Mouse (Mus musculus): ENCODE data around the gene Cav1. TPM values are rescaled to one million over a fixed set of nuclear protein-coding genes. Genes with fewer than 3 reads are reported as not detected.

Gene Cav1
- total RNA-seq (2021) = 100 to 1,000 TPM; 102 to 138 TPM
- long read RNA-seq, experiment 1, transcript Cav1-201 (3 exons, 2,522 nt) = major isoform, 48 of 95 reads
- long read RNA-seq, experiment 1, transcript Cav1-202 (2 exons, 2,746 nt) = minor isoform, 32 of 95 reads
- long read RNA-seq, experiment 1, partial matches to known transcripts = 4 of 95 reads
- long read RNA-seq, experiment 1, other reads (novel, unspliced or antisense) = 5 of 95 reads
- long read RNA-seq, experiment 2, transcript Cav1-202 (2 exons, 2,746 nt) = minor isoform, 18 of 48 reads
- long read RNA-seq, experiment 2, transcript Cav1-201 (3 exons, 2,522 nt) = major isoform, 22 of 48 reads
- long read RNA-seq, experiment 2, partial matches to known transcripts = 1 of 48 reads
- long read RNA-seq, experiment 2, other reads (novel, unspliced or antisense) = 5 of 48 reads

GRCm38 (mm10) chr6:17305954-17306601 is at the start of gene Cav1:
Gene Cav1 (plus strand): TSS chr6:17306335.
- peak; percentile 73 for DNase-seq (ENCODE audit: low spot score)

DNA sequence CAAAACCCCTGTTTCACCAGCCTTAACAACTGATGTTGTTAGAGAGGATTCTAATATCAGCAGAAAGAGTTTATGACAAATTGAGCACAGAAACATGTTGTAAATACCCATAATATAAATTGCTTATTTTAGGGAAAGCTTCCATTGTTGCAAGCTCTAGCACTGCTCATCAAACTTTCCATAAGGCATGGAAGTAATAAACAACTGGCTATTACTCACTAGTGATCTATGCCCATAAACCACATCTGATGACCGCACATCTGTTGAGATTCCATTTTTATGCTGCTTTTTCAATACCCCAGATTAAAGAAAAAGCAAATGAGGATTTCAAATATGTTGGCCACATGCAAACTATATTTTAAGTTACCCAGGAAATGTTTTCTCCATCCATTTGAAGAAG is 48.0 kb upstream of the Cav1 start:
- DNase-seq (ENCODE audit: low spot score) = no peak

GRCm38 (mm10) chr6:17258911-17259310 is 47.2 kb upstream of the Cav1 start:
- DNase-seq (ENCODE audit: low spot score) = no peak

DNA sequence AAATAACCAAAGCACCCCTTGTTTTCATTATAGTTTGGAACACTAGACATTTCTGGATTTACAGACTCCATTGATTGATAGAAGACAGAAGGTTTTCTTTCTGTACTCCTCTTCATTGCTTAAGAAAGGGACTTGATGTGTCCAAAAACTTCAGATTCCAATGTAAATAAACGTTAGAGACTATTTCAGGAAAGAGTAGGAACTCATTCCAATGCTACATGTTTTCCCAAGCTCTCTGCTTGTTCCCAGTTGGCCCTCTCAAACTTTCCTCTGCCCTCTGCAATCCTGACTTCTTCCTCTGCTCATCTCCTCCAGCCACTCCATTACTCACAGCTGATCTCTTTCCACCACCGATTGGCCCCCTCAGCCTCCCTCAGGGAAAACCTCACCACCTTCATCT is 43.3 kb upstream of the Cav1 start:
- DNase-seq (ENCODE audit: low spot score) = no peak

- no peak for DNase-seq (ENCODE audit: low spot score)
Measured at GRCm38 (mm10) chr6:17265043-17265442, 41.1 kb upstream of the Cav1 start.

GRCm38 (mm10) chr6:17266466-17266865 is 39.7 kb upstream of the Cav1 start:
- no peak for DNase-seq (ENCODE audit: low spot score)

DNA sequence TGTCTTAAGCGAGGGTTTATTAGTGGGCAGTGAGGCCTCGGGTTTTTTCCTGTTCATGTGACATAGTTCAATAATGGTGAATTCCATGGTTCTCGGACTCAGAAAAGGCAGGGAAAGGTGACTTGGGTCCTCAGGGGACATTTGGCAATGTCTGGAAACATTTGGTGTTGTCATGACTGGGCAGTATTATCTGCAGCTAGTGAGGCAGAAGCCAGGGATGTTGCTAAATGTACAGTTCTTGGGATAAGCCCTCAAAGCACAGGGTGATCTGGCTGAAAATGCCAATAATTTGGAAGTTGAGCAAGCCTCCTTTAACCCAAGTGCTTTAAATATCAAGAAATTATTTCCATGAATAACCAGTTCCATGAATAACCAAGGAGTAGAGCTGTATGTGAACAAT is 27.8 kb upstream of the Cav1 start:
- DNase-seq (ENCODE audit: low spot score) = no peak

GRCm38 (mm10) chr6:17280939-17281756 is 25.0 kb upstream of the Cav1 start, which contains the start of gene Cav2:
Gene Cav2 (plus strand): TSS chr6:17281185.
- peak; percentile 82 for DNase-seq (ENCODE audit: low spot score)

GRCm38 (mm10) chr6:17281757-17282092 is 24.4 kb upstream of the Cav1 start:
- no peak for DNase-seq (ENCODE audit: low spot score)

- peak; percentile 18 for DNase-seq (ENCODE audit: low spot score)
Measured at GRCm38 (mm10) chr6:17282159-17282558, 24.0 kb upstream of the Cav1 start.

DNA sequence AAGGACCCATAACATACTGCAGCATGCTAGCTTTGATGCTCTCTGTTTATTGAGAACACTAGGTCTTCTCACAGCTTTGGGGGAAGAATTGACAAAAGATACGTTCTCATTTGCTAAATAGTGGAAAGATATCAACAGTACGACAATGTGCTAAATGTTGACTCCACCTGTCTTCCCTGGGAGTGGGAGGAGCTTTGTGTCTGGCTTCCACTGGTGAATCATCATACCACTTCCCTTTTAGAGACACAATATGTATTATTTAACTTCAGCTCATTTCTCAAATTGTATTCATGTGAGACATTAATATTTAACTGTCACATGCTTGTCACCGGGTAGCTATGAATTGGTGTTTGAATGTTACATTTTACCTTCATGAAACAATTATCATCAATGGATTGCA is 22.3 kb upstream of the Cav1 start:
- no peak for DNase-seq (ENCODE audit: low spot score)

DNA sequence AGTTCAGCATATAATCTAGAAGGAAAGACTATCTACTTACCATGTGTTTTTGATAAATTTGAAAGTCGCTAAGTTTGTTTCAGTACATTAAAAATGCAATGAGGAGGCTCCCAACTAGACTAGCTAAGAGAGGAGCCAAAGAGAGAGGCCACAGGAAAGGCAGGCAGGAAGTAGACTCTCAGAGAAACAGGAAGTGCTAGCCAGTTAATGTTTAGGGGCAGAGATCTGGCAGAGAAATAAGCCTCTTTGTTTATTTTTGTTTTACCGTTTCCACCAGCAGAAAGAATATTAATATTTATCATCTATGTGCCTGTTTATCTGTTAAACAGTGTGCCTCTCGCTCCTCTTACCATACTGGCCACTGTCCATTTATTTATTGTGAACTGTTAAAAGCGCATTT is 19.8 kb upstream of the Cav1 start:
- no peak for DNase-seq (ENCODE audit: low spot score)

- no peak for DNase-seq (ENCODE audit: low spot score)
Measured at GRCm38 (mm10) chr6:17295116-17295515, 11.0 kb upstream of the Cav1 start.

- DNase-seq (ENCODE audit: low spot score) = peak; percentile 17
Measured at GRCm38 (mm10) chr6:17306602-17307325, 629 bp downstream of the Cav1 start.

GRCm38 (mm10) chr6:17307461-17308115 is 1.5 kb downstream of the Cav1 start:
- peak; percentile 77 for DNase-seq (ENCODE audit: low spot score)

GRCm38 (mm10) chr6:17308661-17309060 is 2.5 kb downstream of the Cav1 start:
- peak; percentile 36 for DNase-seq (ENCODE audit: low spot score)

GRCm38 (mm10) chr6:17309260-17309659 is 3.1 kb downstream of the Cav1 start:
- DNase-seq (ENCODE audit: low spot score) = peak; percentile 53

- no peak for DNase-seq (ENCODE audit: low spot score)
Measured at GRCm38 (mm10) chr6:17314241-17314640, 8.1 kb downstream of the Cav1 start.

DNA sequence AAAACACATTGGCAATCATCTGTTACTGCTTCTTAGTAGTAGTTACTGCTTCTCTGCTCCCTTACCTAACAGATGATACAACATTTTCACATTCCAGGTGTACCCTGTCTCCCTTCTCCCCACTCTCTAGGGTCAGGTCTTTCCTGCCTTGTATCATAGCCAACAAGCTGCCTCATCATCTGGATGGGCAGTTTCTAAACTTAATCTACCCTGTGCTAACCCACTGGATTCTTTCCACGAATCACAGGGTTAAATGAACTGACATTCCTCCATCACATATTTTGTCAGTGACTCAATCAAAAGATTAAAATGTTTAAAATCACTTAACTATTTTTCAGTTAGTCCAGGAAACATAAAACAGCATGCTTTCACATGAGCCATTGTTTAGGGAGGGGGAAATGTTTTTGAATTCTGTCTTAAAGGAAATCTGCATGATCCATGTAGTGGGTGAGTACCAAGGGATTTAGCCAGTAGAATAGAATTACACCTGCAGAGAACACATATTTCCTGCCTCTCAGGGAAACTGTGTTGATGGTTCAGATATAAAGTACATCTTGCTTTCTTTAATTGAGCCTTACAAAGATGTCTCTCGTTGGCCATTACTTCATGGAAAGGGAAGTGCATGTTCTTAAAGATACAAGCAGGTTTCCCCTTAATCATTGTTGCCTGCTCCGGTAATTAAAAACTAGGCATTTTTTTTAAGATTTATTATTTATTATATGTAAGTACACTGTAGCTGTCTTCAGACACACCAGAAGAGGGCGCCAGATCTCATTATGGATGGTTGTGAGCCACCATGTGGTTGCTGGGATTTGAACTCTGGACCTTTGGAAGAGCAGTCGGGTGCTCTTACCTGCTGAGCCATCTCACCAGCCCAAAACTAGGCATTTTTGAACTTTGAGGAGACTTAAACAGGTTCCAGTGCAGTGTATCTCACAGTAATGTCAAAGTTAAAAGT is 8.8 kb downstream of the Cav1 start:
- DNase-seq (ENCODE audit: low spot score) = no peak
